Mouse (Mus musculus) heart, postnatal 0 days (tissue): ENCODE results near the gene Lyrm4. TPM values are rescaled to one million over a fixed set of nuclear protein-coding genes. Genes with fewer than 3 reads are reported as not detected.

Experiments
- ATAC-seq: fragments of 200-750 bp; cut with Nextera tagmentation; 2 replicates; pipeline ENCODE4 v1.8.0; 2017; ENCODE audit warnings: low read depth, moderate number of reproducible peaks, moderate library complexity; ENCODE audit not compliant: insufficient read depth
- DNase-seq: peaks from one replicate; pipeline ENCODE4 v3.0.0-alpha.2; 2016; ENCODE audit warnings: low spot score
- H3K27ac ChIP-seq: fragments of 300-500 bp; sonication (generic); 2 replicates; pipeline ENCODE4 v1.5.1; 2014; ENCODE audit warnings: low read depth, mild to moderate bottlenecking
- H3K27me3 ChIP-seq: fragments of 300-500 bp; sonication (generic); 2 replicates; pipeline ENCODE4 v1.6.1; 2014; ENCODE audit warnings: low read length, mixed read lengths; ENCODE audit not compliant: control insufficient read depth, insufficient read depth
- H3K36me3 ChIP-seq: fragments of 300-500 bp; sonication (generic); replicated peaks from 2 replicates; pipeline ENCODE4 v1.6.1; 2014; ENCODE audit warnings: low read length, mixed read lengths; ENCODE audit not compliant: control insufficient read depth, insufficient read depth
- H3K4me1 ChIP-seq: fragments of 300-500 bp; sonication (generic); 2 replicates; pipeline ENCODE4 v1.6.1; 2014; ENCODE audit warnings: antibody characterized with exemption; ENCODE audit not compliant: control insufficient read depth, insufficient read depth
- H3K4me2 ChIP-seq: fragments of 300-500 bp; sonication (generic); 2 replicates; pipeline ENCODE4 v1.6.1; 2014; ENCODE audit warnings: low read depth, mild to moderate bottlenecking, low read length, moderate library complexity
- H3K4me3 ChIP-seq: fragments of 300-500 bp; sonication (generic); 2 replicates; pipeline ENCODE4 v1.5.1; 2014; ENCODE audit warnings: low read depth, low read length
- H3K9ac ChIP-seq: fragments of 300-500 bp; sonication (generic); replicated peaks from 2 replicates; pipeline ENCODE4 v1.6.1; 2014; ENCODE audit warnings: low read depth, low read length, mixed read lengths
- H3K9me3 ChIP-seq: fragments of 300-500 bp; sonication (generic); replicated peaks from 2 replicates; pipeline ENCODE4 v1.6.1; 2016; ENCODE audit warnings: low read length; ENCODE audit not compliant: control insufficient read depth
- CTCF ChIP-seq: IDR thresholded peaks from 2 replicates; pipeline ENCODE4 v1.5.1; 2016; ENCODE audit warnings: antibody characterized with exemption, control low read depth, low read depth
- EP300 ChIP-seq: IDR thresholded peaks from 2 replicates; pipeline ENCODE4 v1.6.1; 2016; ENCODE audit warnings: antibody characterized with exemption, low read depth
- WGBS: fragments of 180-500 bp; shearing (Covaris S2); extraction: QIAGEN DNeasy Blood & Tissue Kit; methylation state at CpG from one replicate; pipeline ENCODE4 v1.1.7; 2014; 5-methylcytosine and 5-hydroxymethylcytosine counted together
- polyA plus RNA-seq: library from polyadenylated mRNA; unstranded; fragments of >200 nt; fragmentation: Nextera tagmentation; extraction: Ambion mirVana; gene quantifications from 2 replicates; pipeline ENCODE4 v1.2.1, GENCODE M21; 2015
- total RNA-seq: library from RNA; depleted of rRNA; stranded (reverse); fragments of >200 nt; gene quantifications from 2 replicates; pipeline ENCODE4 v1.2.3, GENCODE M21; 2014; ENCODE audit warnings: low replicate concordance

Lyrm4 gene
- total and polyA plus RNA-seq, 2 experiments from 2014 or later = 7.7 to 29.9 TPM

- Histone ChIP-seq H3K9me3 (no peaks in the 10 kb centered on the region), H3K4me3 (no peak overlapping the region), H3K4me2 (no peak overlapping the region), H3K27me3 (no peaks in the 10 kb centered on the region), H3K9ac (no peak overlapping the region), H3K36me3 (no peaks in the 10 kb centered on the region), H3K4me1 (peaks cover 20% of the 10 kb centered on the region), H3K27ac (no peak overlapping the region)
- ATAC-seq = no peak
- TF ChIP-seq EP300 (no peak), CTCF (no peak)
- DNase-seq = no peak
- WGBS = 80% methylated on average over 5 of the region's 5 CpGs
Observed at GRCm38 (mm10) chr13:36150272-36150671, 32.9 kb upstream of the Lyrm4 start.

- DNase-seq = no peak
- Histone ChIP-seq H3K36me3 (no peaks in the 10 kb centered on the region), H3K9me3 (no peaks in the 10 kb centered on the region), H3K4me3 (no peak overlapping the region), H3K27me3 (no peaks in the 10 kb centered on the region), H3K27ac (no peak overlapping the region), H3K4me1 (peaks cover 21% of the 10 kb centered on the region), H3K9ac (no peak overlapping the region), H3K4me2 (no peak overlapping the region)
- 72% methylated on average over 6 of the region's 6 CpGs for WGBS
- TF ChIP-seq CTCF (no peak), EP300 (no peak)
- no peak for ATAC-seq
Observed at GRCm38 (mm10) chr13:36149175-36149939, 32.0 kb upstream of the Lyrm4 start.

- Histone ChIP-seq H3K27me3 (no peaks in the 10 kb centered on the region), H3K27ac (no peak overlapping the region), H3K4me1 (peaks cover 17% of the 10 kb centered on the region), H3K4me3 (no peak overlapping the region), H3K9me3 (no peaks in the 10 kb centered on the region), H3K4me2 (no peak overlapping the region), H3K9ac (no peak overlapping the region), H3K36me3 (no peaks in the 10 kb centered on the region)
- WGBS = 37% methylated on average over 1 of the region's 1 CpGs
- TF ChIP-seq EP300 (no peak), CTCF (no peak)
- no peak for DNase-seq
- ATAC-seq = no peak; the same call in 1 of the 2 replicates
Observed at GRCm38 (mm10) chr13:36145601-36146000, 28.3 kb upstream of the Lyrm4 start.

DNA sequence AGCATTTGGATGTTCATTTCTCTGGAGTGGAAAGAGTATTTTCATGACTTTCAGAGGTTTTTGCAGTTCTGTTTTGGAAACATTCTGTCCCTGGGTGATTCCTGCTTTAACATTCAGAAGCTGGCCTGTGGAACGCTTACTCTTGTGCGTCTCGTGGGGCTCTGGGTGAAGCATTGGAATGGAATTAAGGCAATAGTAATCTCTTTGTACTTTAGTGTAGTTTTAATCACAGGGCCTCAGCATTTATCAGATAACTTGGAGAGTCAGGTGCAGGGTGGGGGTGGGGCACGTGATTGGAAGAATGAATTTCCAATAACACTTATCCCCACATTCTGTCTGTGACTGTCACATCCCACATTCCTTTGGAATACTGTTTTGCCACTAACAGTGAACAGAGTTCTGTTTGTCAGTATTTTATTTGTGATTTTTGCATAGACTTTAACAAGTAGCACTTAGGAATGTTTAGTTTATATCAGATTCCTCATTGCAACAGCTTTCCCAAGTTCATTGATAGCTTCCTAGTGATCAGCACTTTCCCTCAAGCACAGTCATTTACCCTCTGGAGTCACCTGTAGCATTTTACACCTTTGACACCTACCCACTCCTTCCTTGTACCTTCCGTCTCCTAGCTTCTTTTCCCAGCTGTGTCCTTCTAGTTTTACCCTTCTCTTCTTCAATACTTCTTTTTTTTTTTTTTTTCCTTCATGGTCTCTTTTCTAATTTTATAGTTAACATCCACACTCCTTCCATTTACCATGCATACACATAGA is 23.1 kb upstream of the Lyrm4 start:
- H3K4me3 ChIP-seq = no peak overlapping the region
- peaks cover 20% of the 10 kb centered on the region for H3K4me1 ChIP-seq
- no peak for DNase-seq
- TF ChIP-seq EP300 (no peak), CTCF (no peak)
- WGBS = 76% methylated on average over 5 of the region's 5 CpGs
- no peak for ATAC-seq
- no peak overlapping the region for H3K9ac ChIP-seq
- H3K4me2 ChIP-seq = no peak overlapping the region
- 0 out of 2 replicates have a peak overlapping the region, but pooled peaks have one; percentile 51 for H3K27ac ChIP-seq
- no peaks in the 10 kb centered on the region for H3K27me3 ChIP-seq
- no peaks in the 10 kb centered on the region for H3K36me3 ChIP-seq
- H3K9me3 ChIP-seq = no peaks in the 10 kb centered on the region

DNA sequence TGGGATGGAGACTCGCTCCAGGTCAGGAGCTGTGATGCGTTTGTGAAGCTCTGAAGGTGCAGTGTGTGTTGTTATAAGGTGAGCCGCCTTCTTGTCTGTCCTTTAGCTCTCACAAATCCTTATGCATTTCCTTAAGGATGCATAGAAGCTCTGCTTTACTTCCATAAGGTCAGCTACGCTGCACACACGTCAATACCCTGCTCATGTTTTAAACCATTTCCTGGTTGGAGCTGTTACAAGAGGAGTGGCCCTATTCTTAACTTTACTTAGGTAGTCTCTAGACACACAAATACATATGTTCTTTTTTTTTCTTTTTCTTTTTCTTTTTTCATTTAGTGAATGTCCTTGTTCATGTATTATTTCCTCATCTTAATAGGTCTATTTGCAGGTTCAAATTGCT is 22.4 kb upstream of the Lyrm4 start:
- no peak overlapping the region for H3K4me3 ChIP-seq
- peak overlapping the region; percentile 43 for H3K27ac ChIP-seq
- no peaks in the 10 kb centered on the region for H3K36me3 ChIP-seq
- H3K9me3 ChIP-seq = no peaks in the 10 kb centered on the region
- no peak for ATAC-seq
- TF ChIP-seq CTCF (no peak), EP300 (no peak)
- WGBS = 75% methylated on average over 5 of the region's 5 CpGs
- H3K4me1 ChIP-seq = peaks cover 18% of the 10 kb centered on the region
- H3K4me2 ChIP-seq = no peak overlapping the region
- no peaks in the 10 kb centered on the region for H3K27me3 ChIP-seq
- no peak for DNase-seq
- no peak overlapping the region for H3K9ac ChIP-seq
